Comparison of ENCODE assay signal across 8 mouse cellular contexts in genomic region chr1:135734225-135734937, GRCm38 (mm10). TPM values are rescaled to one million over a fixed set of nuclear protein-coding genes. Genes with fewer than 3 reads are reported as not detected.
DNase-seq lines count a peak whose midpoint lies in the region; ATAC-seq and TF ChIP-seq lines count a peak whose summit lies in the region.

No protein-coding gene starts in this region.

- DNase-seq in spleen, adult 2 months (ENCODE audit: low read depth in 1 of 2, low spot score in 2 of 2), result no peak
- no peak for DNase-seq in spleen, postnatal 4 days (ENCODE audit: low spot score in 2 of 2)
- peak; percentile 59 to 72 for DNase-seq in frontal cortex, postnatal 10 days (ENCODE audit: low spot score in 2 of 2)
- no peak for DNase-seq in intestine, embryonic 14.5 days (ENCODE audit: low spot score)
- DNase-seq in limb, embryonic 11.5 days (ENCODE audit: low spot score), result no peak
- DNase-seq in right cerebral cortex, adult 2 months (ENCODE audit: low spot score in 2 of 2), result peak; percentile 47 to 65
- no peak for DNase-seq in embryo, embryonic 10 days (ENCODE audit: low spot score)
- DNase-seq in embryo, embryonic 11 days, result no peak

- peaks cover 10% of the 10 kb centered on the region; the same call in 1 of the 2 replicates for H3K4me1 ChIP-seq in spleen, adult 2 months (ENCODE audit: control insufficient read depth, insufficient read depth, insufficient read length)
- H3K4me1 ChIP-seq in intestine, embryonic 14.5 days (replicated peaks; ENCODE audit: control insufficient read depth, insufficient read depth, low read length), result peaks cover 70% of the 10 kb centered on the region
- H3K4me1 ChIP-seq in limb, embryonic 11.5 days (ENCODE audit: control insufficient read depth, insufficient read depth, low read length), result peaks cover 40% of the 10 kb centered on the region

- no peaks in the 10 kb centered on the region for H3K9me3 ChIP-seq in intestine, embryonic 14.5 days (ENCODE audit: control insufficient read depth, low read length)
- H3K9me3 ChIP-seq in limb, embryonic 11.5 days (ENCODE audit: control insufficient read depth, low read length), result no peaks in the 10 kb centered on the region

- TF ChIP-seq CTCF in spleen, adult 2 months (IDR thresholded peaks at IDR 0.05; ENCODE audit: extremely low read depth, insufficient read depth, insufficient read length, insufficient replicate concordance), result no peak

- no peak for ATAC-seq in intestine, embryonic 14.5 days (replicated peaks; ENCODE audit: low FRiP score, low TSS enrichment, low read depth)
- no peak for ATAC-seq in limb, embryonic 11.5 days (ENCODE audit: insufficient number of reproducible peaks, low FRiP score, low TSS enrichment, low read depth)

- WGBS in spleen, adult 2 months, result 69% methylated on average over 7 of the region's 7 CpGs
- 26% methylated on average over 5 of the region's 7 CpGs for WGBS in intestine, embryonic 14.5 days
- WGBS in limb, embryonic 11.5 days, result 46% methylated on average over 7 of the region's 7 CpGs

- no peaks in the 10 kb centered on the region for H3K27me3 ChIP-seq in spleen, adult 2 months (ENCODE audit: control insufficient read depth, insufficient read depth, low read length)
- no peaks in the 10 kb centered on the region for H3K27me3 ChIP-seq in intestine, embryonic 14.5 days (replicated peaks; ENCODE audit: control insufficient read depth, insufficient read depth, low read length)
- no peaks in the 10 kb centered on the region for H3K27me3 ChIP-seq in limb, embryonic 11.5 days (ENCODE audit: control insufficient read depth, insufficient read depth, low read length)

- H3K36me3 ChIP-seq in spleen, adult 2 months (ENCODE audit: control insufficient read depth, insufficient read depth, low read length), result no peaks in the 10 kb centered on the region
- 0 out of 2 replicates have a peak, but pooled peaks cover 7% of the 10 kb centered on the region for H3K36me3 ChIP-seq in intestine, embryonic 14.5 days (ENCODE audit: control insufficient read depth, insufficient read depth, low read length)
- no peaks in the 10 kb centered on the region for H3K36me3 ChIP-seq in limb, embryonic 11.5 days (ENCODE audit: control insufficient read depth, insufficient read depth, low read length)

- TF ChIP-seq POLR2A in spleen, adult 2 months (IDR thresholded peaks at IDR 0.05; ENCODE audit: low read depth, low read length), result no peak

- peak overlapping the region; percentile 18 for H3K4me2 ChIP-seq in intestine, embryonic 14.5 days (ENCODE audit: low read length)
- no peak overlapping the region for H3K4me2 ChIP-seq in limb, embryonic 11.5 days (ENCODE audit: low read depth, severe bottlenecking)

- no peak overlapping the region for H3K4me3 ChIP-seq in spleen, adult 2 months (ENCODE audit: extremely low read depth, insufficient read depth, insufficient read length)
- no peak overlapping the region for H3K4me3 ChIP-seq in intestine, embryonic 14.5 days (ENCODE audit: low read depth, low read length)
- no peak overlapping the region for H3K4me3 ChIP-seq in limb, embryonic 11.5 days (ENCODE audit: low read depth, low read length)

- H3K27ac ChIP-seq in spleen, adult 2 months (ENCODE audit: insufficient read depth, low read length), result peak overlapping the region; percentile 43; the same call in 1 of the 2 replicates
- H3K27ac ChIP-seq in intestine, embryonic 14.5 days (ENCODE audit: low read depth), result peak overlapping the region; percentile 96
- peak overlapping the region; percentile 14; the same call in 1 of the 2 replicates for H3K27ac ChIP-seq in limb, embryonic 11.5 days (replicated peaks; ENCODE audit: low read depth, low read length)

- H3K9ac ChIP-seq in intestine, embryonic 14.5 days (ENCODE audit: low read length), result 0 out of 2 replicates have a peak overlapping the region, but pooled peaks have one; percentile 7
- H3K9ac ChIP-seq in limb, embryonic 11.5 days (ENCODE audit: low read length), result no peak overlapping the region

RNA-seq across cellular contexts. Expression of gene Csrp1, which starts 14.5 kb away (rescaled TPM):
- polyA plus RNA-seq in spleen, adult 2 months (2012; rRNA removed), result 174 and 192 TPM in 2 replicates
- 225 and 242 TPM in 2 replicates for polyA plus RNA-seq in intestine, embryonic 14.5 days (2014; fragmentation: Nextera tagmentation; extraction: Ambion mirVana)
- polyA plus RNA-seq in limb, embryonic 11.5 days (2014; fragmentation: Nextera tagmentation; extraction: Ambion mirVana), result 50.5 and 51.2 TPM in 2 replicates

RNA-seq across cellular contexts. Expression of gene Phlda3, which starts 31.5 kb away (rescaled TPM):
- polyA plus RNA-seq in spleen, adult 2 months (2012; rRNA removed), result 17.5 and 18.9 TPM in 2 replicates
- polyA plus RNA-seq in intestine, embryonic 14.5 days (2014; fragmentation: Nextera tagmentation; extraction: Ambion mirVana), result 56.0 and 58.2 TPM in 2 replicates
- polyA plus RNA-seq in limb, embryonic 11.5 days (2014; fragmentation: Nextera tagmentation; extraction: Ambion mirVana), result 32.8 and 33.3 TPM in 2 replicates

RNA-seq across cellular contexts. Expression of gene Tnni1, which starts 44.9 kb away (rescaled TPM):
- 0.80 and 1.3 TPM in 2 replicates for polyA plus RNA-seq in spleen, adult 2 months (2012; rRNA removed)
- polyA plus RNA-seq in intestine, embryonic 14.5 days (2014; fragmentation: Nextera tagmentation; extraction: Ambion mirVana), result 5.8 and 6.4 TPM in 2 replicates
- polyA plus RNA-seq in limb, embryonic 11.5 days (2014; fragmentation: Nextera tagmentation; extraction: Ambion mirVana), result 13.7 and 19.4 TPM in 2 replicates

Comparison
In these comparisons a context has a peak if more than half of its experiments do, and no peak if none do; other contexts are left out.
1. DNase-seq: peak in frontal cortex, postnatal 10 days (2 of 2) and right cerebral cortex, adult 2 months (2 of 2); none in spleen, adult 2 months (0 of 2), spleen, postnatal 4 days (0 of 2), intestine, embryonic 14.5 days (single experiment), limb, embryonic 11.5 days (single experiment), embryo, embryonic 10 days (single experiment) and embryo, embryonic 11 days (single experiment).
2. H3K27ac ChIP-seq: peak in every context shown above with its lines; median percentile 96 in intestine, embryonic 14.5 days; 43 in spleen, adult 2 months; 14 in limb, embryonic 11.5 days.